Mouse (Mus musculus) liver, embryonic 14.5 days (tissue): ENCODE data around the gene Arhgef1.

ENCODE experiments used
- CTCF ChIP-seq: IDR thresholded peaks from 2 replicates; pipeline ENCODE4 v1.5.1; 2016; ENCODE audit warnings: antibody characterized with exemption, low read depth, control low read depth
- EP300 ChIP-seq: IDR thresholded peaks from 2 replicates; pipeline ENCODE4 v1.6.1; 2016; ENCODE audit warnings: antibody characterized with exemption, low read depth

DNA sequence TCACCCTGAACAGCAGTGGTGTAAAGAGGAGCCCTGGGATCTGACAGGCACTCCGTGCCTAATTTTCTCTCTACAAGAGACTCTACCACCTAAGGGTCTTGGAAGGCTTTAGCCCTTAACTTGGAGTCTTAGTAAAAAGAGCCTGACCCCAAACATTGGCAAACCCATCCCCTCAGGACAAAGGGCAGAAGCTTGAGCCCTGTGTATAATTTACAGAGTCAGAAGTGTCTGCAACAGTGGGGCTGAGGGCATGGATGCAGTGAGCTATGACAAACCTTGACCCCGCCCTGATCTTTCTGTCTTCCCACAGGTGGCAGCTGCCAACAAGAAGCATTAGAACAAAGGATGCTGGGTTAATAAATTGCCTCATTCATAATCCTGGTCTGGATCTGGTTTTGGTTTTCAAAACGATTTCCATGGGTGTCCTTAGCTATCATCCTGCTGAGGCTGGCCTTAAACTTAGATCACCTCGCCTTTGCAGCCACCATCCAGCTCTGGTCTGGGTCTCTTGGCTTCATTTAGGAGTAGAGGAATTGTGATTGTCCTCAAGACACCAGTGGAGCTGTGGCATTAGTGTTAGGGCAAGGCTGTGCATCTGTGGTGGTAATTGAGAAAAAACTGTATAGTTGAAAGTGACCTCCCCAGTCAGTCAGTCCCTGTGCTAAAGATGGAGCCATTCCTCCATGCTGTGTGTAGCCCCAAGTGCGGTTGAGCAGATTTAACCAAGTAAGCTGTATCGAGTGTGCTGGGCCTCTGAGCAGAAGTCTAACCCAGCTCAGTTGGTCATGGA lies 13.1 kb upstream of the Arhgef1 start:
- TF ChIP-seq CTCF (no peak), EP300 (no peak)
